Mouse (Mus musculus) hindbrain, postnatal 0 days (tissue): ENCODE measurements at regions not wholly inside any gene's neighbourhood (a gene's known extent, or its start where the extent isn't known, plus 50 kb on each side); places are given as distances from the start of the nearest gene placed in this dataset.
A peak's percentile ranks its signal among the peaks of the same experiment; 100 is the strongest.
"Not testable (repeated sequence)": the region's sequence is repeated elsewhere in the genome, so short reads cannot be mapped to it uniquely, and the experiment has no call there.

Source experiments
- ATAC-seq: fragments of 200-750 bp; cut with Nextera tagmentation; 2 replicates; pipeline ENCODE4 v1.8.0; 2017; ENCODE audit warnings: mild to moderate bottlenecking, moderate TSS enrichment, moderate library complexity
- DNase-seq: peaks from one replicate; pipeline ENCODE4 v3.0.0-alpha.2; 2015; ENCODE audit warnings: low spot score
- H3K27ac ChIP-seq: fragments of 300-500 bp; sonication (generic); 2 replicates; pipeline ENCODE4 v1.5.1; 2014; ENCODE audit warnings: mild to moderate bottlenecking
- H3K27me3 ChIP-seq: fragments of 300-500 bp; sonication (generic); 2 replicates; pipeline ENCODE4 v1.6.1; 2014; ENCODE audit warnings: low read length, mixed read lengths; ENCODE audit not compliant: insufficient read depth
- H3K36me3 ChIP-seq: fragments of 300-500 bp; sonication (generic); 2 replicates; pipeline ENCODE4 v1.6.1; 2014; ENCODE audit warnings: low read length, mixed read lengths; ENCODE audit not compliant: insufficient read depth
- H3K4me1 ChIP-seq: fragments of 300-500 bp; sonication (generic); 2 replicates; pipeline ENCODE4 v1.6.1; 2014; ENCODE audit warnings: antibody characterized with exemption, low read length, mixed read lengths; ENCODE audit not compliant: insufficient read depth
- H3K4me2 ChIP-seq: fragments of 300-500 bp; sonication (generic); 2 replicates; pipeline ENCODE4 v1.6.1; 2014; ENCODE audit warnings: low read depth, mild to moderate bottlenecking, low read length, moderate library complexity, mixed read lengths
- H3K4me3 ChIP-seq: fragments of 300-500 bp; sonication (generic); 2 replicates; pipeline ENCODE4 v1.5.1; 2014; ENCODE audit warnings: low read length
- H3K9ac ChIP-seq: fragments of 300-500 bp; sonication (generic); replicated peaks from 2 replicates; pipeline ENCODE4 v1.6.1; 2014; ENCODE audit warnings: mild to moderate bottlenecking, low read length, moderate library complexity, mixed read lengths
- H3K9me3 ChIP-seq: fragments of 300-500 bp; sonication (generic); 2 replicates; pipeline ENCODE4 v1.6.1; 2016; ENCODE audit warnings: low read length, mixed read lengths
- CTCF ChIP-seq: IDR thresholded peaks from 2 replicates; pipeline ENCODE4 v1.5.1; 2016; ENCODE audit warnings: antibody characterized with exemption, control low read depth, low read depth
- WGBS: fragments of 180-500 bp; shearing (Covaris S2); extraction: QIAGEN DNeasy Blood & Tissue Kit; methylation state at CpG from one replicate; pipeline ENCODE4 v1.1.7; 2014; 5-methylcytosine and 5-hydroxymethylcytosine counted together

- not testable (repeated sequence) for H3K4me2 ChIP-seq, H3K4me3 ChIP-seq, H3K27ac ChIP-seq, H3K4me1 ChIP-seq, H3K36me3 ChIP-seq, H3K9ac ChIP-seq, H3K27me3 ChIP-seq, H3K9me3 ChIP-seq
- WGBS = 56% methylated on average over 2 of the region's 2 CpGs
- ATAC-seq (peak; percentile 32; the same call in 1 of the 2 replicates), DNase-seq (peak; percentile 93)
- peak; percentile 80 for TF ChIP-seq CTCF
Observed at GRCm38 (mm10) chr14:68735756-68736155, 558.3 kb downstream of the Synb start.

- no peaks in the 10 kb centered on the region for H3K36me3 ChIP-seq
- H3K27ac ChIP-seq = no peak overlapping the region
- no peak overlapping the region for H3K4me3 ChIP-seq
- no peak overlapping the region for H3K4me2 ChIP-seq
- DNase-seq (no peak), ATAC-seq (no peak)
- H3K9ac ChIP-seq = no peak overlapping the region
- H3K4me1 ChIP-seq = no peaks in the 10 kb centered on the region; the same call in 1 of the 2 replicates
- H3K9me3 ChIP-seq = no peaks in the 10 kb centered on the region
- no peak for TF ChIP-seq CTCF
- 64% methylated on average over 6 of the region's 6 CpGs for WGBS
- no peaks in the 10 kb centered on the region for H3K27me3 ChIP-seq
Observed at GRCm38 (mm10) chr14:68721156-68721555, 572.9 kb downstream of the Synb start.

DNA sequence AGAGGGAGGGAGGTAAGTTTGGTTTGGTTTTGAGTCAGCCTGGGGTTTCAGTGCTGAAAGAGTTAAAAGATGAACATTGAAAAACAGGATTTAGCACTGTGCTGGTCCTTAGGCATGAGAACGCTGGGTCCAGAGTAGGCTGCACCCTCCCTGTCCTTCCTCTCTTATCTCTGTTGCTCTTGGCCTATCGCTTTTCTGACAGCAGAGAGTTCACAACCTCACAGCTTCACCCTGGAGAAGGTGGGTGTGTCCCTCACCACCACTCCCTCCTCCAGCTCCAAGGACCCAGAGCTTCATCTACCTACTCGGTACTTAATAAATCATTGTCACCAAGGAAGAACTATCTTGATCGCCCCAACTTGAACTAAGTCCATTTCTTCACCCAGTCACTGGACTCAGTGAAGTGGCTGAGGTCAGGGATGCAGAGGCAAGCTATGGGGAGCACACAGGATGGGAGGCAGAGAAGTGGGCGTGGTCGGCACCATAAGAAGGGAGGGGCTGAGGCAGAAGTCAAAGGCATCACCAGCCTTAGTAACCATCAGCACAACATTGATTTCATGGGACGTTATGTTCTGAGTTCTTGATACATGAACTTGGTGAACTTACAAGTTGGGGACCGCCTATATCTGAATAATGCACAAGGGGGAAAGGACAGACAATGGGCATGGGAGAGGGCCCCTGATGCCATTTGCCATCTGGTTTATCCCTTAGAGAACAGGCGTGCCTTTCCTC lies 574.5 kb downstream of the Synb start:
- H3K9me3 ChIP-seq = no peaks in the 10 kb centered on the region
- TF ChIP-seq CTCF = no peak
- H3K4me2 ChIP-seq = no peak overlapping the region
- no peaks in the 10 kb centered on the region for H3K27me3 ChIP-seq
- H3K4me3 ChIP-seq = no peak overlapping the region
- no peaks in the 10 kb centered on the region; the same call in 1 of the 2 replicates for H3K4me1 ChIP-seq
- WGBS = 85% methylated on average over 9 of the region's 9 CpGs
- ATAC-seq = no peak
- H3K9ac ChIP-seq = no peak overlapping the region
- no peaks in the 10 kb centered on the region for H3K36me3 ChIP-seq
- no peak for DNase-seq
- H3K27ac ChIP-seq = no peak overlapping the region

DNA sequence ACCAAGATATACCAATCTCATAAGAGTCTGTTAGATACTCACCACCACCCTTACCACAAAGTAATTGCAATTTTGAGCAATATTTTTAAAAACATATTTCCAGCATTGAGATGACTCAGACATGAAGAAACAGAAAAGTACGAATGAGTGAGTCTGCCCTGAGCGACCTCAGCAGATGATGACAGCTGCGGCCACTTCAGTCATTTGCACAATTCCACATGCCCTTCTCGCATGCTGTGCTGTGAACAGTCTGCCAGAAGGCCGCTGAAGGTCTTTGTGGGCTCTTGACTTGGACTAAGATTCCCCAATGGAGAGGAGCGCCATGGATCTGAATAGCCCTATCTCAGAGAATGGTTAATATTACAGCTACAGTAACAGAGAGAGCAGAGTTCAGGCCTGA lies 575.3 kb downstream of the Synb start:
- no peaks in the 10 kb centered on the region for H3K27me3 ChIP-seq
- no peak overlapping the region for H3K4me3 ChIP-seq
- no peak overlapping the region for H3K9ac ChIP-seq
- no peak overlapping the region for H3K27ac ChIP-seq
- ATAC-seq (no peak), DNase-seq (no peak)
- no peak overlapping the region for H3K4me2 ChIP-seq
- no peaks in the 10 kb centered on the region; the same call in 1 of the 2 replicates for H3K4me1 ChIP-seq
- no peak for TF ChIP-seq CTCF
- no peaks in the 10 kb centered on the region for H3K36me3 ChIP-seq
- 84% methylated on average over 6 of the region's 6 CpGs for whole genome bisulfite sequencing
- no peaks in the 10 kb centered on the region for H3K9me3 ChIP-seq
